In the genomic region with DNA sequence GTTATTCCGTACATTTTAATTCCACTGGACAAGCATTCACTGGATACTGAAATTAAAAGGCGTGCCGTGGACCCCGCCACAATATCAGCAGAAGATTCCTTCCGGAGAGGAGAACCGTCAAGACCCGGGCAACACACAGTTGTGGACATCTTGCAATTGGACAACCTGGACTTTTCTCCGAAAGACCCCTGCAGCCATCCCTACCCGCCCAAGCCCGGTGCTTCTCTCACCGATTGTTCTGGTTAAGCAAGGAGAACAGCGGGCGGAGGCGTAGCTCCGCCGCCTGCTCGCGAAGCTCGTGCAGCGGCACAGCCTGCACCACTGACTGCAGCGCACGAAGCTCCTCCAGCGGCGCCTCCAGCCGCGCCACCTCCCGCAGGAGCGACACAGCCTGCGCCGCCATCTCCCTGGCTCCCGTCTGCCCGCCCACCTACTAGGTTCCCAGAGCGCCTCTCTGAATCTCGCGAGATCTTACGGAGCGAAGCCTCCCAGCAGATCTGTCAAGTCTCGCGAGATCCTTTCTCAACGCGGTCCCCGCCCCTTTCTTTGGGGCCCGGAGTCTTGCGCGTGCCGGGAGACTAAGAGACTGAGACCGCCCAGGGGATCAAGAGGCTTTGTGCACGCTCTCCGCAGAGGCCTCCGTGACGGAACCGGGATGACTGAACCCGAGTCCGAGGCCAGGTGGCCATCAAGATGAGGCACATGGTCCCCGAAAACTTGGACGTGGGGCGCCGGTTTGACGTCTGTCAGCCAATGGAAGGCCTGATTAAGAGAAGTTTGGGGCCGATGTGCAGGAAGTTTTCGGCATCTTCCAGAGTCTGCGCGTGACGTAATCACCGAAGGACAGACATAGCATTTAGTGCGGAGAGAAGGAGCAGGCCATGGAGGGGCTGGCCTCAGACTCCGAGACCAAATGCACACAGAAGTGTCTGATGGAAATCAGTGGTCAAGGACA, we compare ENCODE assay signal across 8 mouse cellular contexts. TPM values are rescaled to one million over a fixed set of nuclear protein-coding genes. Genes with fewer than 3 reads are reported as not detected.
DNase-seq lines count a peak whose midpoint lies in the region; ATAC-seq and TF ChIP-seq lines count a peak whose summit lies in the region.

No protein-coding gene starts in this region.

- intact Hi-C loops in heart, postnatal 36 days (cut with DNase I) = loop anchor here (2.0 to 5.0 kb wide), 3 partner anchors 36 to 237 kb away; partner anchors contain the start of genes Cntrl and Fbxw2

- H3K4me2 ChIP-seq in forebrain, embryonic 16.5 days (ENCODE audit: low read length) = peak overlapping the region; percentile 86
- peak overlapping the region; percentile 73 for H3K4me2 ChIP-seq in lung, embryonic 14.5 days

- peaks cover 33% of the 10 kb centered on the region for H3K36me3 ChIP-seq in G1E (replicated peaks)
- H3K36me3 ChIP-seq in forebrain, embryonic 16.5 days (ENCODE audit: control insufficient read depth, insufficient read depth) = no peaks in the 10 kb centered on the region
- H3K36me3 ChIP-seq in lung, embryonic 14.5 days (ENCODE audit: insufficient read depth) = peaks cover 2% of the 10 kb centered on the region
- H3K36me3 ChIP-seq in thymus, adult 2 months (ENCODE audit: control insufficient read depth, insufficient read depth, low read length) = peaks cover 2% of the 10 kb centered on the region

- H3K4me1 ChIP-seq in G1E (ENCODE audit: insufficient read depth, low read depth, low read length) = peaks cover 49% of the 10 kb centered on the region
- H3K4me1 ChIP-seq in forebrain, embryonic 16.5 days (replicated peaks; ENCODE audit: control insufficient read depth, insufficient read depth, low read length) = peaks cover 25% of the 10 kb centered on the region
- peaks cover 10% of the 10 kb centered on the region; the same call in 1 of the 2 replicates for H3K4me1 ChIP-seq in lung, embryonic 14.5 days (ENCODE audit: insufficient read depth)
- peaks cover 4% of the 10 kb centered on the region; the same call in 1 of the 2 replicates for H3K4me1 ChIP-seq in olfactory bulb, adult 2 months (ENCODE audit: control insufficient read depth, insufficient read depth, low read length)
- peaks cover 4% of the 10 kb centered on the region; the same call in 1 of the 2 replicates for H3K4me1 ChIP-seq in thymus, adult 2 months (replicated peaks; ENCODE audit: control insufficient read depth, insufficient read depth, low read length)

- H3K9ac ChIP-seq in forebrain, embryonic 16.5 days (replicated peaks; ENCODE audit: low read depth, low read length) = peak overlapping the region; percentile 75
- H3K9ac ChIP-seq in lung, embryonic 14.5 days = peak overlapping the region; percentile 93

- peak overlapping the region; percentile 91 for H3K27ac ChIP-seq in forebrain, embryonic 16.5 days (ENCODE audit: low read length)
- H3K27ac ChIP-seq in layer of hippocampus, adult 2 months = peak overlapping the region; percentile 92
- H3K27ac ChIP-seq in lung, embryonic 14.5 days (ENCODE audit: low read depth) = peak overlapping the region; percentile 90
- H3K27ac ChIP-seq in olfactory bulb, adult 2 months (ENCODE audit: insufficient read depth, low read depth, low read length) = peak overlapping the region; percentile 93
- peak overlapping the region; percentile 84 for H3K27ac ChIP-seq in thymus, adult 2 months (ENCODE audit: control insufficient read depth, insufficient read depth, low read length)

- H3K27me3 ChIP-seq in G1E (ENCODE audit: insufficient read depth, low read length) = peaks cover 16% of the 10 kb centered on the region
- H3K27me3 ChIP-seq in forebrain, embryonic 16.5 days (replicated peaks; ENCODE audit: control insufficient read depth, insufficient read depth, low read length) = peaks cover 18% of the 10 kb centered on the region
- 0 out of 2 replicates have a peak, but pooled peaks cover 9% of the 10 kb centered on the region for H3K27me3 ChIP-seq in lung, embryonic 14.5 days (ENCODE audit: insufficient read depth, low read length)
- H3K27me3 ChIP-seq in thymus, adult 2 months (ENCODE audit: control insufficient read depth, insufficient read depth, low read length) = no peaks in the 10 kb centered on the region; the same call in 1 of the 2 replicates

- no peaks in the 10 kb centered on the region for H3K9me3 ChIP-seq in G1E (replicated peaks)
- no peaks in the 10 kb centered on the region for H3K9me3 ChIP-seq in forebrain, embryonic 16.5 days (ENCODE audit: control insufficient read depth, low read length)
- no peaks in the 10 kb centered on the region for H3K9me3 ChIP-seq in lung, embryonic 14.5 days (ENCODE audit: low read depth, low read length)

- peak; percentile 79 for ATAC-seq in G1E (ENCODE audit: extremely low read depth, insufficient number of reproducible peaks, low FRiP score, poor library complexity, severe bottlenecking)
- peak; percentile 99 for ATAC-seq in forebrain, embryonic 16.5 days
- ATAC-seq in lung, embryonic 14.5 days (ENCODE audit: insufficient read depth) = peak; percentile 97

- peak; percentile 93 for TF ChIP-seq POLR2A in olfactory bulb, adult 2 months (IDR thresholded peaks at IDR 0.05; ENCODE audit: insufficient read depth, low read depth, low read length)
- TF ChIP-seq POLR2A in thymus, adult 2 months (IDR thresholded peaks at IDR 0.05; ENCODE audit: control insufficient read depth, extremely low read depth, insufficient read depth, low read length, poor library complexity) = peak; percentile 95

- WGBS in forebrain, embryonic 16.5 days = under 1% methylated on average over 67 of the region's 67 CpGs
- WGBS in lung, embryonic 14.5 days = under 1% methylated on average over 64 of the region's 67 CpGs
- WGBS in olfactory bulb, adult 2 months = under 1% methylated on average over 67 of the region's 67 CpGs
- WGBS in thymus, adult 2 months = under 1% methylated on average over 67 of the region's 67 CpGs

- H3K4me3 ChIP-seq in G1E (ENCODE audit: low read depth, low read length) = peak overlapping the region; percentile 98
- peak overlapping the region; percentile 80 for H3K4me3 ChIP-seq in forebrain, embryonic 16.5 days (replicated peaks; ENCODE audit: low read length)
- peak overlapping the region; percentile 93 for H3K4me3 ChIP-seq in layer of hippocampus, adult 2 months
- H3K4me3 ChIP-seq in lung, embryonic 14.5 days (ENCODE audit: low read depth, low read length) = peak overlapping the region; percentile 95
- peak overlapping the region; percentile 66 for H3K4me3 ChIP-seq in olfactory bulb, adult 2 months (ENCODE audit: insufficient read depth, low read depth, low read length)
- H3K4me3 ChIP-seq in thymus, adult 2 months (ENCODE audit: control insufficient read depth, insufficient read depth, low read length) = peak overlapping the region; percentile 70

- no peak for TF ChIP-seq CTCF in G1E (IDR thresholded peaks at IDR 0.05; ENCODE audit: low read depth, low read length)
- no peak for TF ChIP-seq CTCF in layer of hippocampus, adult 2 months (conservative IDR thresholded peaks at IDR 0.05)
- TF ChIP-seq CTCF in lung, embryonic 14.5 days (IDR thresholded peaks at IDR 0.05; ENCODE audit: low read depth) = no peak
- no peak for TF ChIP-seq CTCF in olfactory bulb, adult 2 months (IDR thresholded peaks at IDR 0.05; ENCODE audit: insufficient read depth, low read depth, low read length)
- 0 out of 2 replicates have a peak, but pooled peaks have one; percentile 21 for TF ChIP-seq CTCF in thymus, adult 2 months (IDR thresholded peaks at IDR 0.05; ENCODE audit: borderline replicate concordance, control insufficient read depth, extremely low read depth, insufficient read depth, low read length, poor library complexity)

- DNase-seq in G1E (ENCODE audit: low spot score) = peak; percentile 93
- peak; percentile 88 to 93 for DNase-seq in cerebellum, adult 18-20 months
- DNase-seq in heart, postnatal 36 days = peak; percentile 90 to 94
- peak; percentile 90 to 94 for DNase-seq in layer of hippocampus, adult 2 months (ENCODE audit: low spot score in 2 of 2)
- DNase-seq in lung, embryonic 14.5 days = peak; percentile 100
- peak; percentile 92 for DNase-seq in thymus, adult 2 months

RNA-seq across cellular contexts. Expression of gene Cutal, which starts 3.4 kb away (rescaled TPM):
- total RNA-seq in G1E (2014; fragmentation: Nextera tagmentation) (not detected in 2 replicates), G1E (2017) (0.06 TPM in 1 of 2 replicates, not detected in the other)
- polyA plus RNA-seq in G1E (2012) = 0.02 TPM in 1 of 2 replicates, not detected in the other
- polyA plus RNA-seq in forebrain, embryonic 16.5 days (2015; fragmentation: Nextera tagmentation; extraction: Ambion mirVana) = 0.17 TPM in 1 of 2 replicates, not detected in the other
- under 1 TPM; 0.69 to 0.76 TPM for total RNA-seq in heart, postnatal 36 days (2021)
- total RNA-seq in layer of hippocampus, adult 2 months (2021) = under 1 TPM; 0.15 to 0.41 TPM
- 0.57 and 0.64 TPM in 2 replicates for polyA plus RNA-seq in lung, embryonic 14.5 days (2014; fragmentation: Nextera tagmentation; extraction: Ambion mirVana)
- polyA plus RNA-seq in olfactory bulb, adult 2 months (2012; ENCODE audit: insufficient read depth, insufficient read length, low replicate concordance, missing spikeins) = not detected in 2 replicates
- polyA plus RNA-seq in thymus, adult 2 months (2012; rRNA removed) = 3.7 and 8.2 TPM in 2 replicates

RNA-seq across cellular contexts. Expression of gene Psmd5, which starts 4.0 kb away (rescaled TPM):
- 76.4 and 77.9 TPM in 2 replicates for total RNA-seq in G1E (2014; fragmentation: Nextera tagmentation)
- 44.7 and 49.3 TPM in 2 replicates for total RNA-seq in G1E (2017)
- polyA plus RNA-seq in G1E (2012) = 12.0 and 13.4 TPM in 2 replicates
- polyA plus RNA-seq in forebrain, embryonic 16.5 days (2015; fragmentation: Nextera tagmentation; extraction: Ambion mirVana) = 102 and 105 TPM in 2 replicates
- 10 to 100 TPM; 13.0 to 14.3 TPM for total RNA-seq in heart, postnatal 36 days (2021)
- 10 to 100 TPM; 36.1 to 43.1 TPM for total RNA-seq in layer of hippocampus, adult 2 months (2021)
- polyA plus RNA-seq in lung, embryonic 14.5 days (2014; fragmentation: Nextera tagmentation; extraction: Ambion mirVana) = 117 and 121 TPM in 2 replicates
- polyA plus RNA-seq in olfactory bulb, adult 2 months (2012; ENCODE audit: insufficient read depth, insufficient read length, low replicate concordance, missing spikeins) = not detected in 2 replicates
- polyA plus RNA-seq in thymus, adult 2 months (2012; rRNA removed) = 10.8 and 15.1 TPM in 2 replicates

RNA-seq across cellular contexts. Expression of gene Gm34653, which starts 38.0 kb away (rescaled TPM):
- total RNA-seq in G1E (2014; fragmentation: Nextera tagmentation) = 0.58 TPM in 1 of 2 replicates, not detected in the other
- 0.38 and 0.46 TPM in 2 replicates for total RNA-seq in G1E (2017)
- polyA plus RNA-seq in G1E (2012) = not detected in 2 replicates
- polyA plus RNA-seq in forebrain, embryonic 16.5 days (2015; fragmentation: Nextera tagmentation; extraction: Ambion mirVana) = not detected in 2 replicates
- total RNA-seq in heart, postnatal 36 days (2021) = not detected
- total RNA-seq in layer of hippocampus, adult 2 months (2021) = not detected
- polyA plus RNA-seq in lung, embryonic 14.5 days (2014; fragmentation: Nextera tagmentation; extraction: Ambion mirVana) = not detected in 2 replicates
- polyA plus RNA-seq in olfactory bulb, adult 2 months (2012; ENCODE audit: insufficient read depth, insufficient read length, low replicate concordance, missing spikeins) = not detected in 2 replicates
- polyA plus RNA-seq in thymus, adult 2 months (2012; rRNA removed) = not detected in 2 replicates

RNA-seq across cellular contexts. Expression of gene Phf19, which starts 43.0 kb away (rescaled TPM):
- not detected in 2 replicates for total RNA-seq in G1E (2014; fragmentation: Nextera tagmentation)
- 0.52 and 0.66 TPM in 2 replicates for total RNA-seq in G1E (2017)
- polyA plus RNA-seq in G1E (2012) = 0.01 and 0.02 TPM in 2 replicates
- 3.8 and 4.5 TPM in 2 replicates for polyA plus RNA-seq in forebrain, embryonic 16.5 days (2015; fragmentation: Nextera tagmentation; extraction: Ambion mirVana)
- total RNA-seq in heart, postnatal 36 days (2021) = under 1 TPM; 0.78 to 0.98 TPM
- 1 to 10 TPM; 1.1 to 1.2 TPM for total RNA-seq in layer of hippocampus, adult 2 months (2021)
- polyA plus RNA-seq in lung, embryonic 14.5 days (2014; fragmentation: Nextera tagmentation; extraction: Ambion mirVana) = 3.3 and 4.9 TPM in 2 replicates
- polyA plus RNA-seq in olfactory bulb, adult 2 months (2012; ENCODE audit: insufficient read depth, insufficient read length, low replicate concordance, missing spikeins) = not detected in 2 replicates
- polyA plus RNA-seq in thymus, adult 2 months (2012; rRNA removed) = 18.8 and 24.1 TPM in 2 replicates

RNA-seq across cellular contexts. Expression of gene Fbxw2, which starts 44.7 kb away (rescaled TPM):
- 60.0 and 74.7 TPM in 2 replicates for total RNA-seq in G1E (2014; fragmentation: Nextera tagmentation)
- 99.5 and 104 TPM in 2 replicates for total RNA-seq in G1E (2017)
- 22.7 and 26.1 TPM in 2 replicates for polyA plus RNA-seq in G1E (2012)
- 114 and 122 TPM in 2 replicates for polyA plus RNA-seq in forebrain, embryonic 16.5 days (2015; fragmentation: Nextera tagmentation; extraction: Ambion mirVana)
- total RNA-seq in heart, postnatal 36 days (2021) = 10 to 100 TPM; 50.4 to 55.3 TPM
- total RNA-seq in layer of hippocampus, adult 2 months (2021) = 10 to 100 TPM; 78.2 to 84.0 TPM
- 73.8 and 77.5 TPM in 2 replicates for polyA plus RNA-seq in lung, embryonic 14.5 days (2014; fragmentation: Nextera tagmentation; extraction: Ambion mirVana)
- not detected in 2 replicates for polyA plus RNA-seq in olfactory bulb, adult 2 months (2012; ENCODE audit: insufficient read depth, insufficient read length, low replicate concordance, missing spikeins)
- 55.4 and 58.2 TPM in 2 replicates for polyA plus RNA-seq in thymus, adult 2 months (2012; rRNA removed)

Comparison
In these comparisons a context has a peak if more than half of its experiments do, and no peak if none do; other contexts are left out.
1. Peak in every context shown above with its lines: DNase-seq, ATAC-seq, H3K4me3 ChIP-seq and H3K27ac ChIP-seq.
2. RNA of gene Psmd5, which starts 4.0 kb away (polyA plus RNA-seq): 117 to 121 TPM in lung, embryonic 14.5 days, 102 to 105 TPM in forebrain, embryonic 16.5 days, 10.8 to 15.1 TPM in thymus, adult 2 months and 12.0 to 13.4 TPM in G1E; not detected in olfactory bulb, adult 2 months; every median in the first group is over 10 times any median in the second.